Mouse (Mus musculus) left cerebral cortex, adult 11 months (tissue): ENCODE measurements around the gene Lrwd1.
A peak's percentile ranks its signal among the peaks of the same experiment; 100 is the strongest.
"Not testable (repeated sequence)": the region's sequence is repeated elsewhere in the genome, so short reads cannot be mapped to it uniquely, and the experiment has no call there.

Source experiments
- DNase-seq: peaks from one replicate; pipeline ENCODE4 v3.0.0; 2022; ENCODE audit warnings: low spot score

The Lrwd1 gene

DNA sequence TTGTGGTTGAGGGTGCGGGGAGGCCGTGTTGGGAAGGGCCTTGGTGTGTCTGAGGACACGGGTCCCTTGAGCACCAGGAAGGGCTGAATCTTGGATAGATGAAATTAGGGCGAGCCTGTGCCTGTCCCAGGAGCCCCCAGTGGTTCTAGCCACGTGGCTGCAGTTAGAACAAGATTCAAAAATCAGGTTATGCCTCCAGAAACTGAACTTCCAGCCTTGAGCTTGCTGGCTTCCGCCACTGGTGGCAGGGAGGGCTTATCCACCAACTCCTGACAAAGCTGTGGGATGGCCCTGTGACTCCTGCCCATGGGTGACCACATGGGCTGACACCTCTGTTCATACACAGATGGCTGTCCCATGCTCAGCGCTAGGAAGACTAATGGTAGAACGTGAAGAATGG lies 11.8 kb upstream of the Lrwd1 start:
- DNase-seq, result no peak

GRCm38 (mm10) chr5:136146936-136147335 lies 11.1 kb upstream of the Lrwd1 start:
- no peak for DNase-seq

GRCm38 (mm10) chr5:136144606-136145430 lies 8.9 kb upstream of the Lrwd1 start:
- no peak for DNase-seq

GRCm38 (mm10) chr5:136143161-136143755 lies 7.4 kb upstream of the Lrwd1 start:
- DNase-seq, result no peak

DNA sequence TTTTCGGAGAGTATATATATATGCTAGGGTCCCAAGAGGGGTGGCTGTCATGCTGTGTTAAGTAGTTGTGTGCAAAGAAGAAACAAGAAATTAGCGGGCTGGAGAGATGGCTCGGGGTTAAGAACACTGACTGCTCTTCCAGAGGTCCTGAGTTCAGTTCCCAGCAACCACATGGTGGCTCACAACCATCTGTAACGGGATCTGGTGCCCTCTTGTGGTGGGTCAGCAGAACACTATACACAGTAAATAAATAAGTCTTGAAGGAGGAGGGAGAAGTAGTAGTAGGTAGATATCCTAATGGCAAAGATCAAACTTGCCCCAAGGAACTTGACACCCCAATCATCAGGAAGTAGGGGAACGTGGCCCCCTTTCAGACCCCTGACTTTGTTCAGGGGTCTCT lies 6.9 kb upstream of the Lrwd1 start:
- DNase-seq, result no peak

DNA sequence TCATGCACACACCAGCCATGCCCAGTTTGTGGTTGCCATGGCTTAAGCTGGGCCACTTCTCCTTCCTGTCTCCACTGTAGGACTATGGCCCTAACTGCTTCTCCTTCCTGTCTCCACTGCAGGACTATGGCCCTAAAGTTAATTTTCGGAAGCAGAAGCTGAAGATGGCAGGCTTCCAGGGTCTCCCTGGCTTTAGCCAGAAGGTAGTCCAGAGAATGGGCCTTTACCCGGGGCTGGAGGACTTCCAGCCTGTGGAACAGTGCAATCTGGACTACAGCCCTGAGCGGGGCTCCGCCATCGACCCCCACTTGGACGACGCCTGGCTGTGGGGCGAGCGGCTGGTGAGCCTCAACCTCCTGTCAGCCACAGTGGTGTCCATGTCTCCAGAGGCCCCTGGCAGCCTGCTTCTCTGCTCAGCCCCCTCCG lies 4.2 kb upstream of the Lrwd1 start:
- no peak for DNase-seq

DNA sequence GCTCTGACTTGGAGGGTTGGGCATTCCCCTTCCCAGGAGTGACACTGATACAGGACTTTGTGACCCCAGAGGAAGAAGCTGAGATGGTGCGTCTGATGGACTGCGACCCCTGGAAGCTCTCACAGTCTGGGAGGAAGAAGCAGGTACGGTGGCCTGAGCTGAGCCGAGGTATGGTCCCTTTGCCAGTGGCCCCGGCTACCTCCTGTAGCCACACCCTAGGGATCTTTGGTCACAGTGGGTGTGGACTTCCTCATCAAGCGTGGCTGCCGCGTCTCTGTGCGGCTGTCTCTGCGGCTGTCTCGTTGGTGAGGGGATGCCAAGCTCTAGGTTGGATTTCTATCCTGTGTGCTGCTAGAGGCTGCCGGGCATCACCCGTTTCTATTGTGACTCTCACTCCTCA lies 3.5 kb upstream of the Lrwd1 start:
- no peak for DNase-seq

DNA sequence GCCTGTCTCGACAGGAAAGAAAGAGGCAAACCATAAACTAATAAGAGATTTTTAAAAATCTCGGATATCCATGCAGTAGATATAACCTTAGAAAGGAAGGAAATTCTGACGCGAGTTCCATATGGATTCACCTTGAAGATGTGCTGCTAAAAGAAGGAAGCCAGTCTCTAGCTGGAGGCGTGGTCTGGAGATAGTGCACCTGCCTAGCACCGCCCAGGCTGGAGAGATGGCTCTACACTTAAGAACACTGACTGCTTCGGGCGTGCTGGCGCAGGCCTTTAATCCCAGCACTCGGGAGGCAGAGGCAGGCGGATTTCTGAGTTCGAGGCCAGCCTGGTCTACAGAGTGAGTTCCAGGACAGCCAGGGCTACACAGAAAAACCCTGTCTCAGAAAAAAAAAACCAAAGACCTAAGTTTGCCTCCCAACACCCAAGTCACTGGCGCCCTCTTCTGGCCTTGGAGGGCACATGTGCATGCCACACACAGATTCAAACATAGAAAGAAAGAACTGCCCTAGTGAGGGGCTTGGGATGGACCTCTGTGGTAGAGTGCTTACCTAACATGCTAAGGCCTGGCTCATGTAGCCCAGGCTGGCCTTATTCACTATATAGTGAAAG lies 1.9 kb upstream of the Lrwd1 start:
- DNase-seq, result no peak

- no peak for DNase-seq
Measured at GRCm38 (mm10) chr5:136136292-136136990, 567 bp upstream of the Lrwd1 start.

- no peak for DNase-seq
Measured at GRCm38 (mm10) chr5:136122165-136122564, 13.7 kb downstream of the Lrwd1 start.

- no peak for DNase-seq
Measured at GRCm38 (mm10) chr5:136116784-136117112, 19.1 kb downstream of the Lrwd1 start.

- peak; percentile 93 for DNase-seq
Measured at GRCm38 (mm10) chr5:136115891-136116783, 19.7 kb downstream of the Lrwd1 start, which contains the start of gene Polr2j. Gene Polr2j, plus strand, starts transcription at chr5:136116631.

GRCm38 (mm10) chr5:136113546-136113945 lies 22.3 kb downstream of the Lrwd1 start:
- DNase-seq, result not testable (repeated sequence)

DNA sequence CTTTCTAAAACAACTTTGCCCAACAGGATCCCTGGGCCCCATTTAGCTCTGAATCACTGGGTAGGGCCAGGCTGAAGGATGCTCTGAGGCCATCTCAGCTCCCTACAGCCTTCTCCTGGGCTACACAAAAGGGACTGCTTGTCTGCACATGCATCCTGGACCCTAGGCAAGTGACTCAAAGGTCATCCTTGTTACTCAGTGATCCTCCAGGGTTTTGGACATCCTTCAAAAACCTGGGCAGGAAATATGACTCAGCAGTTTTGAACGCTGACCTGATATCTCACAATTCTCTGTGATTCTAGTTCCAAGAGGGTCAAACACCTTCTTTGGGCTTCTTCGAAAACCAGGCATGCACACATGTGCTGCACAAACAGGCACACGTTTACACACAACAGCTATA lies 26.8 kb downstream of the Lrwd1 start:
- DNase-seq, result no peak

DNA sequence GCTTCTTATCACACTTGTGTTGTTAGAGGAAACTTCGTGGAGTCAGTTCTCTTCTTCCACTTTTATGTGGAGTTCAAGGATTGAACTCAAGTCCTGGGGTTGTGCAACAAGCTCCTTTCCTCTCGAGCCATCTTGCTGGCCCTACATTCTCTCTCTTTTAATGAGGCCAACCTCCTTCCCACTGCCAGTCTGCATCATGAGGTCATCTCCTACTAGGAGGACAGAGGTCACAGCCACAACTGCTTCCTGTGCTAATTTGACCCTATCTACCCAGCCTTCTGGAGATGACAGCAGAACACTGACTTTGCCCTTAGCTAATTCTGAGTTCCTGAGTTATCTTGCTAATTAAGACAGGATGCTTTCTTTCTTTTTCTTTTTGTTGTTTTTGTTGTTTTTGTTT lies 27.4 kb downstream of the Lrwd1 start:
- DNase-seq, result no peak

DNA sequence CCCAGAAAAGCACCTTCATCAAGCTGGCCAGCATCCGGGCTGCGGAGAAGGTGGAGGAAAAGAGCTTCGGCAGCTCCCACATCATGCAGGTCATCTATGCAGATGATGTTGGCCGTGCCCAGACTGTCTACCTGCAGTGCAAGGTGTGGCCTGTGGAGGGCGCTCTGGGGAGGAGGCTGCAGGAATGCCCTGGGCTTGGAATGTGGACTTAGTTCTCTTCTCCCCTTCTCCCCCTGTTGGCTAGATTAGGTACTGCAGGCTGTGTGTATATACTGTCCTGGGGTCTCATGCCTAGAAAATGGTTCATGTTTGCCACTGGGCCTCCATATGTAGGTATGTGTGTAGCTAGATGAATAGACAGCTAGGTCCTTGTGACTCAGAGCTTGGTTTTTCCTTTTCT lies 31.4 kb downstream of the Lrwd1 start:
- DNase-seq, result no peak

- peak; percentile 53 for DNase-seq
Measured at GRCm38 (mm10) chr5:136102099-136102820, 33.6 kb downstream of the Lrwd1 start.

DNA sequence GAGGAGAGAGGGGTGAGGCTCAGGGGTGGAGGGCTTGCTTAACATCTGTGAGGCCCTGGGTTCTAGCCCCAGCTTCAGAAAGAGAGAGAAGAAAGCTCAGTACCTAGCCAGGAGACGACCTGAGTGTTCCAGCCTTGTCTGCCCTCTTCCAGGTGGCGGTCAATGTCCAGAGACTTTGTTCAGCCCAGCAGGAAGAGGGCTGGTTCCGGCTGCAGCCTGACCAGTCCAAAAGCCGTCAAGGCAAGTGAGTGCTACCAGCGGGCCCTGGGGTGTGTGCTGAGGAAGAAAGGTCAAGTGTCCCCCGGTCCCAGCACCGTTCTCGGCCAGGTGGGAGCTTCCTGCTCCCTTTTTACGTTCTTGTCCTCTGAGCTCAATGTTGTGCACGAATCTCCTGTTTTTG lies 37.3 kb downstream of the Lrwd1 start:
- no peak for DNase-seq

- no peak for DNase-seq
Measured at GRCm38 (mm10) chr5:136095089-136095488, 40.8 kb downstream of the Lrwd1 start.

GRCm38 (mm10) chr5:136094249-136095010 lies 41.4 kb downstream of the Lrwd1 start:
- DNase-seq, result no peak
